Mouse (Mus musculus): ENCODE data around the gene Arl15. TPM values are rescaled to one million over a fixed set of nuclear protein-coding genes. Genes with fewer than 3 reads are reported as not detected.

Arl15 gene
- polyA plus RNA-seq, 1 experiment from 2014 or later: 16.7 TPM

DNA sequence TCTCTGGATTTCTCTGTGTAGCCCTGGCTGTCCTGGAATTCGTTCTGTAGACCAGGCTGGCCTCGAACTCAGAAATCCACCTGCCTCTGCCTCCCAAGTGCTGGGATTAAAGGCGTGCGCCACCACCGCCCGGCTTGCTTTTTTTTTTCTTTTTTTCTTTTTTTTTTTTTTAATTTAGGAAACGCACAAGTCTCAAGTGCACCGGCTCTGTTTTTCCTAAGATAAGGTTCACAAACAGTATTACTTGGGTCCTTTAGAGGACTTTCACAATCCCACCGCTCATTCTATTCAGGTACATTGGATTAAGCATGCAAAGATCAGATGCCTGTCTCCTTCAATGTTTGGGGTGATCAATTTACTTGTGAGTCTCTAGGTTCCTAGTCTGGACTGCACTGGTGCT lies 668 bp upstream of the Arl15 start:
- DNase-seq (ENCODE audit: low spot score): no peak
- H3K9ac ChIP-seq (ENCODE audit: low read length): peak overlapping the region; percentile 83
- H3K27ac ChIP-seq (replicated peaks; ENCODE audit: low read depth, low read length): peak overlapping the region; percentile 86
- 74% methylated on average over 9 of the region's 9 CpGs for WGBS
- H3K9me3 ChIP-seq (ENCODE audit: control insufficient read depth, low read length): no peaks in the 10 kb centered on the region
- no peaks in the 10 kb centered on the region for H3K27me3 ChIP-seq (ENCODE audit: control insufficient read depth, insufficient read depth, low read length)
- peaks cover 9% of the 10 kb centered on the region; the same call in 1 of the 2 replicates for H3K4me1 ChIP-seq (ENCODE audit: control insufficient read depth, insufficient read depth, low read length)
- no peak for ATAC-seq (ENCODE audit: insufficient number of reproducible peaks, low FRiP score, low TSS enrichment, low read depth)
- H3K36me3 ChIP-seq (ENCODE audit: control insufficient read depth, insufficient read depth, low read length): no peaks in the 10 kb centered on the region
- H3K4me3 ChIP-seq (ENCODE audit: low read depth, low read length): peak overlapping the region; percentile 89
- H3K4me2 ChIP-seq (ENCODE audit: low read depth, severe bottlenecking): peak overlapping the region; percentile 61

DNA sequence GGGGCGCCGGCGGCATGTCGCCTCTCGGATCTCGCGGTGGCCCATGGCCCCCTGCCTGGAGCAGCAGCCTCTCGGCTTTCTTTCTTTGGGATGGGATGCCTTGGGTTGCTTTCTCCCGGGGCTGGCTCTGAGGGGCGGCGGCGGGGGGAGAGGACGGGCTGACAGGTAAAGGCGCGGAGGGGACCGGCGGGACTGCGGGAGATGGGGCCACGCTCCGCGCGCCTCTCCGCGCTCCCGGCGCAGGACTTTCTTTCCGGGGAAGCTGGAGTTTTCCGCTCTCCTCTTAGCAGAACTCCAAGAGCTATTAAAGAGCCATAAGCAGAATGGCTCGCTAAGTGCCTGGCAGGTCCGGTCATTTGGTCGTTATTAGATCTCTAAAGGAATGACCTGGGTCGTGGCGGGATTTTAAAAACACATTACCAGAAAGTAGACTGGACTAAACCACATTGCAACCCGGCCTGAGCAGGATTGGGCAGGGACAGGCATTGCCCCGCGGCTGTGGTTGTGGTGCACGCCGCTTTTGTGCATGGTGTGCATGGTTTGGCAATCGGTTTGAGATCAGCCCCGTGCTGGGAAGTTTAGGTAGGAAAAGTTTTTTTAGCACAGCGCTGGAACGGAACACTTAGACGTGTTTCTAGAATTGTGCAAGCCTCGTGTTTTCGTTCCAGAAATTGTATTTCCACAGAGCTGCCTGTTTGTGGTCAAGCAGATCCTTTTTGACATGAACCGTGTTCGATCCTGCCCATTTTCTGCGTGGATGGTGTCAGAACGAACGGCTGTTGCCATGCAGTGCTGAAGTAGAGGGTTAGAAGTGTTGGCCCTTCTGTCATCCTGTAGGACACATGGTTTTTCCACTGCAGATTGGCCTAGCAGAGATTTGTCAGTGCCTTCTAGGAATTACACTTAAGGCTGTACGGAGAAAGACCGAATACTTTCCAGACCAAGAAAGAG lies 675 bp downstream of the Arl15 start:
- ATAC-seq (ENCODE audit: insufficient number of reproducible peaks, low FRiP score, low TSS enrichment, low read depth) (peak; percentile 44), DNase-seq (ENCODE audit: low spot score) (peak; percentile 78)
- peak overlapping the region; percentile 86 for H3K27ac ChIP-seq (replicated peaks; ENCODE audit: low read depth, low read length)
- no peaks in the 10 kb centered on the region for H3K9me3 ChIP-seq (ENCODE audit: control insufficient read depth, low read length)
- H3K4me1 ChIP-seq (ENCODE audit: control insufficient read depth, insufficient read depth, low read length): peaks cover 9% of the 10 kb centered on the region; the same call in 1 of the 2 replicates
- peak overlapping the region; percentile 50 for H3K4me2 ChIP-seq (ENCODE audit: low read depth, severe bottlenecking)
- H3K36me3 ChIP-seq (ENCODE audit: control insufficient read depth, insufficient read depth, low read length): no peaks in the 10 kb centered on the region
- peak overlapping the region; percentile 88 for H3K9ac ChIP-seq (ENCODE audit: low read length)
- no peaks in the 10 kb centered on the region for H3K27me3 ChIP-seq (ENCODE audit: control insufficient read depth, insufficient read depth, low read length)
- H3K4me3 ChIP-seq (ENCODE audit: low read depth, low read length): peak overlapping the region; percentile 89
- 2% methylated on average over 52 of the region's 52 CpGs for WGBS

DNA sequence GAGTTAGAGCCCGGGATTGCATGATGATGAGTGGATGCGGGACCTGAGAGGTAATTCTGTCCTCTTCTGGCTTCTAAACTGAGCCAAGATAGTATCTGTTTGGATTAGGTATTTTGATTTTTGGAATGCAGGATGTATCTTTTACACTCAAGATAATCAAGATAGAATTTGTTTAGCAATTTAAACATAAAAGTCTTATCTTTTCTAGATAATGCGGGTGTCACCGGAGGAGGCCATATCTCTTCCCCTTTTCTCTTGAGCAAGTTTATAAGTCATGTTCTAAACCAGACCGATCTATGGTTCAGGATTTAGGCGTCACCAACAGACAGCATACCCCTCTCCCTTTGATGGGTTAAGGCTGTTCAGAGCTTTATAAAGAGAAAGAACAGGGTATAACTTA lies 3.1 kb downstream of the Arl15 start:
- Histone ChIP-seq H3K9ac (ENCODE audit: low read length) (no peak overlapping the region), H3K27ac (replicated peaks; ENCODE audit: low read depth, low read length) (no peak overlapping the region), H3K4me2 (ENCODE audit: low read depth, severe bottlenecking) (no peak overlapping the region), H3K4me3 (ENCODE audit: low read depth, low read length) (no peak overlapping the region), H3K4me1 (ENCODE audit: control insufficient read depth, insufficient read depth, low read length) (peaks cover 9% of the 10 kb centered on the region; the same call in 1 of the 2 replicates), H3K27me3 (ENCODE audit: control insufficient read depth, insufficient read depth, low read length) (no peaks in the 10 kb centered on the region), H3K9me3 (ENCODE audit: control insufficient read depth, low read length) (no peaks in the 10 kb centered on the region), H3K36me3 (ENCODE audit: control insufficient read depth, insufficient read depth, low read length) (no peaks in the 10 kb centered on the region)
- DNase-seq (ENCODE audit: low spot score) (no peak), ATAC-seq (ENCODE audit: insufficient number of reproducible peaks, low FRiP score, low TSS enrichment, low read depth) (no peak)
- WGBS: 94% methylated on average over 6 of the region's 6 CpGs

DNA sequence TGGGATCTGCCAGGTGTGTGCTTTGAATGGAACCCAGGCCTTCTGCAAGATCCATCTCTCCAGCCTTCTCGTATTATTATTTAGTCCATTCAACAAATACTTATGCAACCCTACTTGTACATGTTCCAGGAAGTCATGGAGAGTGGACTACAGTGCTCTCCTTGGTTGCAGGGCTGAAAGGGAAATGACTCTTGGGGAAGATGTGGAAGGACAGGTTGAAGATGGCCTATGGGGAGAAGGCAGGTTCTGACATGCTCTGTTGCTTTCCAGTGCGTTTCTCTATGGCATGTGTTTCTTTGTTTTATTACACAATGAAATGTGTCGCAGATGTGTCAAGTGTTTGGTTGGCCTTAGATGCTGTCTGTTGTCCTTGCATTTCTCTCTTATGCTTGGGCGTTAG lies 5.1 kb downstream of the Arl15 start:
- Histone ChIP-seq H3K27ac (replicated peaks; ENCODE audit: low read depth, low read length) (no peak overlapping the region), H3K4me2 (ENCODE audit: low read depth, severe bottlenecking) (no peak overlapping the region), H3K4me3 (ENCODE audit: low read depth, low read length) (no peak overlapping the region), H3K27me3 (ENCODE audit: control insufficient read depth, insufficient read depth, low read length) (no peaks in the 10 kb centered on the region), H3K9me3 (ENCODE audit: control insufficient read depth, low read length) (no peaks in the 10 kb centered on the region), H3K4me1 (ENCODE audit: control insufficient read depth, insufficient read depth, low read length) (peaks cover 9% of the 10 kb centered on the region; the same call in 1 of the 2 replicates), H3K9ac (ENCODE audit: low read length) (no peak overlapping the region), H3K36me3 (ENCODE audit: control insufficient read depth, insufficient read depth, low read length) (no peaks in the 10 kb centered on the region)
- ATAC-seq (ENCODE audit: insufficient number of reproducible peaks, low FRiP score, low TSS enrichment, low read depth) (no peak), DNase-seq (ENCODE audit: low spot score) (no peak)
- WGBS: 91% methylated on average over 4 of the region's 4 CpGs

DNA sequence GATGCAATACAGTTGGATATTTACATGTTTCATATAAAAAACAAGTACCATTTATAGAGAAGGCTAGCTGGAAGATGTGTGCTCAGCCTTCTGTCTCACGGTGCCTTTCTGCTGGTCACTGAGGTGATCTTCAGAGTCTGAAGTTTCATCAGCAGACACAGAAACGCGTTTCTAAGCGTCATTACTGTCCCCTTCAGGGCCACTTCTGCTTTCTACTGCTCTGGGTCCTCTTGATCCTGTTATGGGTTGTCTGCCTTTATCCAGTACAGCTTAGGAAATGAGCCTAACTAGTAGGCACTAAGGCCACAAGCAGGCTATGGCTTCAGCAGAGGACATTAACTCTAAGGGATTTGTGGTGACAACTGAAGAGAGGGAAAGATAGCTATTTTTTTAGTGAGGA lies 5.9 kb downstream of the Arl15 start:
- H3K4me2 ChIP-seq (ENCODE audit: low read depth, severe bottlenecking): no peak overlapping the region
- no peak overlapping the region for H3K27ac ChIP-seq (replicated peaks; ENCODE audit: low read depth, low read length)
- H3K27me3 ChIP-seq (ENCODE audit: control insufficient read depth, insufficient read depth, low read length): no peaks in the 10 kb centered on the region
- no peaks in the 10 kb centered on the region for H3K9me3 ChIP-seq (ENCODE audit: control insufficient read depth, low read length)
- no peak overlapping the region for H3K9ac ChIP-seq (ENCODE audit: low read length)
- H3K4me1 ChIP-seq (ENCODE audit: control insufficient read depth, insufficient read depth, low read length): peaks cover 9% of the 10 kb centered on the region; the same call in 1 of the 2 replicates
- no peaks in the 10 kb centered on the region for H3K36me3 ChIP-seq (ENCODE audit: control insufficient read depth, insufficient read depth, low read length)
- ATAC-seq (ENCODE audit: insufficient number of reproducible peaks, low FRiP score, low TSS enrichment, low read depth) (no peak), DNase-seq (ENCODE audit: low spot score) (no peak)
- no peak overlapping the region for H3K4me3 ChIP-seq (ENCODE audit: low read depth, low read length)
- 86% methylated on average over 4 of the region's 4 CpGs for WGBS

DNA sequence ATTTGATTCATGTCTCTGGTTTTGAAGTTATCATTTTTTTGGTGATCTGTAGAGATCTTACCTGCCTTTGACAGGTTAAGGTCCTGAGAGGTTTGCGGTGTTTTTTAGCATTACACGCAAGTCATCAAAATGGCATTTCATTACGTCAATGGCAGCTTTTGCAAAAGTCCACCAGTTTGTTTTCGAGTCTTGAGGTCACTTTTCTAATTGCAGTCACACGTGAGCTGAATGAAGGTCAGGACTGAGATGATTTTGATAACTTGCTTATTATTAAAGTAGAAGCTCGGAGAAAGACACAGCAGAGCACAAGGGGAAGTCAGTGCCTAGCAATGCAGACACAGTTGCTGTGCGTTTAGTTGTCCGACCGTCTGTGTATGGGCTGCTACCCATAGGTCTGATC lies 8.3 kb downstream of the Arl15 start:
- H3K4me3 ChIP-seq (ENCODE audit: low read depth, low read length): no peak overlapping the region
- no peaks in the 10 kb centered on the region for H3K36me3 ChIP-seq (ENCODE audit: control insufficient read depth, insufficient read depth, low read length)
- no peaks in the 10 kb centered on the region for H3K27me3 ChIP-seq (ENCODE audit: control insufficient read depth, insufficient read depth, low read length)
- no peak overlapping the region for H3K27ac ChIP-seq (replicated peaks; ENCODE audit: low read depth, low read length)
- WGBS: 88% methylated on average over 9 of the region's 9 CpGs
- no peaks in the 10 kb centered on the region for H3K9me3 ChIP-seq (ENCODE audit: control insufficient read depth, low read length)
- no peak overlapping the region for H3K4me2 ChIP-seq (ENCODE audit: low read depth, severe bottlenecking)
- H3K4me1 ChIP-seq (ENCODE audit: control insufficient read depth, insufficient read depth, low read length): no peaks in the 10 kb centered on the region
- DNase-seq (ENCODE audit: low spot score): no peak
- H3K9ac ChIP-seq (ENCODE audit: low read length): no peak overlapping the region
- ATAC-seq (ENCODE audit: insufficient number of reproducible peaks, low FRiP score, low TSS enrichment, low read depth): no peak

DNA sequence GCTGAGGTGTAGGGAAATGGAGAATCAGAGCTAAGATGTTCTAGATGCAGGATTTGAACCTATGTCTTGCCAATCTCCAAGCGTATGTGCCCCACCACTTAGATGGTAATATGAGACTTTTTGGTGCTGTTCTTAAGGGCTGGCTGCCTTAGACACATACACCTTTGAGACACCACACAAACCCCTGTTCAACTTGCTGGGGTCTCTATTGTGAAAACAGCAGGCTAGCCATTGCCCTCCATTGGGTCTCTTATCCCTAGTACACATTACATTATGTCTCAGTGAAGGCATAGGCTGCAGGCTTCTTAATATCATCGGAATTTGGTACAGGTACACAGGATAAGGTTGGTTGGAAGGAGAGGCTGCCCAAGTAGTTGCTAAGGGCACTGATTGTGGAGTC lies 16.8 kb downstream of the Arl15 start:
- H3K4me3 ChIP-seq (ENCODE audit: low read depth, low read length): no peak overlapping the region
- 94% methylated on average over 2 of the region's 2 CpGs for WGBS

DNA sequence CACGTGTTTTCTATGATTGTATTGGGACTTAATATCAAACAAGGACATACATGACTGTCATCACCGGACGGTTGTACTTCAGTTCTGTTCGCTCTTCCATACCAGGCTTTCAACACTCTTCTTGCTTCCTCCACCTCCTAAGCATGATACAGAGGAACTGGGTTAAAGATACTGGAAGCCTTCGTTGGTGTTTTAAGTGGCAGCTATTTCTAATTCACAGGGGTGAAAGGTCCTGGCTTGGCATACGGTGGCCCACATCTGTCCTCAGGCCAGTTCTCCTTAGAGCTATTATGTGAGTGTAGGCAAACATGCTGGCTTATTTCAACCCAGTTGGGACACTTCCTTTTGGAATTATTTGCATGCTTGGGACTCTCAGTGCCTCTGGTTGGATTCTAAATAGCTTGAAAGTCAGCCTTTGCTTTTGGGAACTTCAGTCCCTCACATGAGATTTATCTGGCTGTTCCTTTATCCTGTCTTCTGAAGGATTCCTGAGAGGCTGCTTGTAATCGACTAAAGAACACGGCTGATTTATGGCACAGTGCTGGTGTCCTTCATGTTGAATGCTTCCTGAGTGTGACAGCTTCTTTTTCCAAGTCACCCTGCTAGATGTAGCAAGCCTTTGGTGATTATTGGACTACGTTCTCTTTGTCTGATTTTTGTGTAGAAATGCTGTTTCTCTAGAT lies 17.7 kb downstream of the Arl15 start:
- H3K4me1 ChIP-seq (ENCODE audit: control insufficient read depth, insufficient read depth, low read length): peaks cover 16% of the 10 kb centered on the region
- H3K9ac ChIP-seq (ENCODE audit: low read length): no peak overlapping the region
- no peak overlapping the region for H3K4me3 ChIP-seq (ENCODE audit: low read depth, low read length)
- 31% methylated on average over 9 of the region's 9 CpGs for WGBS
- no peak for DNase-seq (ENCODE audit: low spot score)
- H3K36me3 ChIP-seq (ENCODE audit: control insufficient read depth, insufficient read depth, low read length): no peaks in the 10 kb centered on the region
- H3K4me2 ChIP-seq (ENCODE audit: low read depth, severe bottlenecking): no peak overlapping the region
- no peak for ATAC-seq (ENCODE audit: insufficient number of reproducible peaks, low FRiP score, low TSS enrichment, low read depth)
- H3K9me3 ChIP-seq (ENCODE audit: control insufficient read depth, low read length): no peaks in the 10 kb centered on the region
- H3K27me3 ChIP-seq (ENCODE audit: control insufficient read depth, insufficient read depth, low read length): no peaks in the 10 kb centered on the region
- H3K27ac ChIP-seq (replicated peaks; ENCODE audit: low read depth, low read length): 0 out of 2 replicates have a peak overlapping the region, but pooled peaks have one; percentile 6

More for the DNA sequence above, 16.8 kb downstream of the Arl15 start:
- Histone ChIP-seq H3K36me3 (ENCODE audit: control insufficient read depth, insufficient read depth, low read length) (no peaks in the 10 kb centered on the region), H3K27me3 (ENCODE audit: control insufficient read depth, insufficient read depth, low read length) (no peaks in the 10 kb centered on the region), H3K27ac (replicated peaks; ENCODE audit: low read depth, low read length) (no peak overlapping the region), H3K9ac (ENCODE audit: low read length) (no peak overlapping the region), H3K4me2 (ENCODE audit: low read depth, severe bottlenecking) (no peak overlapping the region), H3K4me1 (ENCODE audit: control insufficient read depth, insufficient read depth, low read length) (peaks cover 16% of the 10 kb centered on the region), H3K9me3 (ENCODE audit: control insufficient read depth, low read length) (no peaks in the 10 kb centered on the region)
- DNase-seq (ENCODE audit: low spot score) (no peak), ATAC-seq (ENCODE audit: insufficient number of reproducible peaks, low FRiP score, low TSS enrichment, low read depth) (no peak)

Data from limb, embryonic 11.5 days (tissue).